Mouse (Mus musculus): Measurements from ENCODE around the gene Syn3.

DNA sequence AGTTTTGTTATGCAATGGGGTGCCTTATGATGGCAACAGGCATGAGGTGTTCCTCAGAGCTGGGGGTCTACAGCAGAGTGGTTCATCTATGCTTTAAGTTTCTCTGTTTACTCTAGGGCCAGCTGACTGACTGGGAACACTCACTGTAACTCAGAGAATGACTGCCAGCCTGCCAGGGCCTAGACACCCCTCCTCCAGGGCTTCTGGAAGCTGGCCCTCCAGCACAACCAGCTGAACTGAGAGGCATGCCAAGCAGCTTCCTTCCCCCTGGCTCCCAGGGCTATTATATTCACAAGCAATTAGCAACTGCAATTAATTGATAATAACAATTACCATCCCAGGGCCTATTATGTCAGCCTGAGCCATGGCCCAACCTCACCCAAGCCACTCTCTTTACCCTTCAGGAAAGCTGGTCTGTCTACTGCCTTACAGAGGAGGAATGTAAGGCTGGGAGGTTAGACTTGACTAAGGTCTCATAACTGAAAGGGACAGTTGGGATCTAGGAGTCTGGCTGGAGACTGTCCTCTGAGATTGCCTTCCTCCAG lies 41.0 kb downstream of the Syn3 start:
- TF ChIP-seq CTCF (IDR thresholded peaks at IDR 0.05; ENCODE audit: extremely low read depth, insufficient read length, insufficient replicate concordance, low read depth, low read length) = no peak
- TF ChIP-seq POLR2A (IDR thresholded peaks at IDR 0.05; ENCODE audit: low read depth, low read length) = no peak

All from small intestine, adult 2 months (tissue).